Mouse (Mus musculus) hindbrain, embryonic 10.5 days (tissue): ENCODE data around the gene Kdm4c. TPM values are rescaled to one million over a fixed set of nuclear protein-coding genes. Genes with fewer than 3 reads are reported as not detected.
"Not testable (repeated sequence)": the region's sequence is repeated elsewhere in the genome, so short reads cannot be mapped to it uniquely, and the experiment has no call there.

ENCODE experiments used
- DNase-seq: peaks from one replicate; pipeline ENCODE4 v3.0.0-alpha.2; 2017; ENCODE audit warnings: low spot score
- H3K27ac ChIP-seq: fragments of 300-500 bp; sonication (generic); 2 replicates; pipeline ENCODE4 v1.5.1; 2016; ENCODE audit warnings: mild to moderate bottlenecking, moderate library complexity
- H3K27me3 ChIP-seq: fragments of 300-500 bp; sonication (generic); 2 replicates; pipeline ENCODE4 v1.6.1; 2016; ENCODE audit warnings: mild to moderate bottlenecking; ENCODE audit not compliant: poor library complexity, insufficient read depth, severe bottlenecking
- H3K36me3 ChIP-seq: fragments of 300-500 bp; sonication (generic); 2 replicates; pipeline ENCODE4 v1.6.1; 2016; ENCODE audit warnings: mild to moderate bottlenecking, moderate library complexity
- H3K4me1 ChIP-seq: fragments of 300-500 bp; sonication (generic); replicated peaks from 2 replicates; pipeline ENCODE4 v1.6.1; 2016; ENCODE audit warnings: mild to moderate bottlenecking
- H3K4me3 ChIP-seq: fragments of 300-500 bp; sonication (generic); 2 replicates; pipeline ENCODE4 v1.5.1; 2016; ENCODE audit warnings: mild to moderate bottlenecking, moderate library complexity
- H3K9me3 ChIP-seq: fragments of 300-500 bp; sonication (generic); 2 replicates; pipeline ENCODE4 v1.6.1; 2016; ENCODE audit warnings: mild to moderate bottlenecking, moderate library complexity
- whole genome bisulfite sequencing: fragments of 180-500 bp; shearing (Covaris S2); methylation state at CpG from one replicate; pipeline ENCODE4 v1.1.7; 2016; 5-methylcytosine and 5-hydroxymethylcytosine counted together
- polyA plus RNA-seq: library from polyadenylated mRNA; unstranded; fragments of >200 nt; fragmentation: Nextera tagmentation; extraction: Ambion mirVana; gene quantifications from 2 replicates; pipeline ENCODE4 v1.2.1, GENCODE M21; 2016

Gene Kdm4c
- polyA plus RNA-seq, 1 experiment from 2014 or later = 10.2 TPM

GRCm38 (mm10) chr4:74357479-74357878, 115.2 kb downstream of the Kdm4c start:
- Histone ChIP-seq H3K27me3 (no peaks in the 10 kb centered on the region), H3K4me1 (no peaks in the 10 kb centered on the region), H3K4me3 (no peak overlapping the region), H3K9me3 (no peaks in the 10 kb centered on the region), H3K36me3 (peaks cover 34% of the 10 kb centered on the region), H3K27ac (no peak overlapping the region)
- 93% methylated on average over 4 of the region's 4 CpGs for WGBS
- DNase-seq = no peak

DNA sequence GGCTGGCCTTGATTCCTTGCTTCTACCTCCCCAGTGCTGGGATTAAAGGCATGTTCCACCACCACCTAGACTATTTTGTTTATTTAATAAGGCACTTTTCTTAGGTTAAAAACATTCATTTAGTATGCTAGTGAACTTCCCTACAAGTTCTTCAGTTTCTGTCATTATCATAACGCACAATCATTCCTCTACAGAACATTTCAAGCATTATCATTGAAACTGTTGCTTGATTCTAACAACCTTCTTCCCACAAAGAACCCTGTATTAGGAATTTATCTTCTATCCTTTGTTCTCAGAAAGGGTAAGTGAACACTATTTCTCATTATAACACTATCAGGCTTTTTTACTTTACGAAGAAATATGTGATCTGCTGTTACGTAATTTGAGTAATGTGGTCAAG, 118.0 kb downstream of the Kdm4c start:
- Histone ChIP-seq H3K27ac (no peak overlapping the region), H3K36me3 (peaks cover 28% of the 10 kb centered on the region), H3K9me3 (no peaks in the 10 kb centered on the region), H3K27me3 (no peaks in the 10 kb centered on the region), H3K4me3 (no peak overlapping the region), H3K4me1 (no peaks in the 10 kb centered on the region)
- DNase-seq = no peak
- WGBS = 98% methylated on average over 3 of the region's 3 CpGs

DNA sequence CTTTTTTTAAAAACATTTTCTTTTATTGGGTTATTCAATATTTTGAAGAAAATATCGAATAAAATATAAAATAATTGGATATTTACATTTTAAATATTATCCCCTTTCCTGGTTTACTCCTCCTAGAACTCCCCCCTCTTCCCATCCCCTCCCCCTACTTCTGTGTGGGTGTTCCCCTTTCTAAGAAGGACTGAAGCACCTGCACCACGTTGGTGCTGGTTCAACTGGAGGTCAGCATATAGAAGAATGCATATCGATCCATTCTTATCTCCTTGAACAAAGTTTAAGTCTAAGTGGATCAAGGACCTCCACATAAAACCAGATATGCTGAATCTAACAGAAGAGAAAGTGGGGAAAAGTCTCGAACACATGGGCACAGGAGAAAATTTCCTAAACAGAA, 144.3 kb downstream of the Kdm4c start:
- H3K4me3 ChIP-seq = no peak overlapping the region
- DNase-seq = no peak
- 80% methylated on average over 4 of the region's 4 CpGs for WGBS

GRCm38 (mm10) chr4:74393162-74393561, 150.9 kb downstream of the Kdm4c start:
- Histone ChIP-seq H3K4me3 (no peak overlapping the region), H3K4me1 (no peaks in the 10 kb centered on the region), H3K27me3 (no peaks in the 10 kb centered on the region), H3K27ac (no peak overlapping the region), H3K36me3 (peaks cover 34% of the 10 kb centered on the region), H3K9me3 (no peaks in the 10 kb centered on the region)
- 95% methylated on average over 2 of the region's 2 CpGs for WGBS
- DNase-seq = no peak

More for the DNA sequence above, 144.3 kb downstream of the Kdm4c start:
- Histone ChIP-seq H3K4me1 (no peaks in the 10 kb centered on the region), H3K9me3 (no peaks in the 10 kb centered on the region), H3K27ac (no peak overlapping the region), H3K36me3 (peaks cover 6% of the 10 kb centered on the region; the same call in 1 of the 2 replicates), H3K27me3 (no peaks in the 10 kb centered on the region)

DNA sequence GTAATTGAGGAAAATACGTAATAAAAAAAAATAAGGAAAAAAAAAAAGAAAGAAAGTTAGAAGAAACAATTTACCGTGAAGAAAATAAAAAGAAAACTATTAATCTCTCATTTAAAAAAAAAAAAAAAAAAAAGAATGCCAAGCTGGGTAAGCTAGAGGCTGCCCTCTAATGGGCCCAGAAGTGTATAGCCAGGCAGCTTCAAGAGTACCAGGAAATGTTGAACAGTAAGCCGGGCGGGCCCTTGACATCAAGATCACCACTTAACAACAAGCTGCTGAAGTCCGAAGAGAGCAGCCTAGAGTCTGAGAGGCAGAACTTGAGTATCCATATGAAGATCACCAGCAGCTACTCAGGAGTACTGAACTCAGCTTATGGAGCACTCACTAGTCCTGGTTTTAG, 154.3 kb downstream of the Kdm4c start:
- 91% methylated on average over 5 of the region's 5 CpGs for WGBS
- H3K36me3 ChIP-seq = peaks cover 33% of the 10 kb centered on the region
- no peak for DNase-seq

GRCm38 (mm10) chr4:74401617-74402313, 159.5 kb downstream of the Kdm4c start:
- H3K27me3 ChIP-seq, H3K4me1 ChIP-seq, H3K4me3 ChIP-seq, H3K27ac ChIP-seq, H3K9me3 ChIP-seq, DNase-seq: not testable (repeated sequence)
- 68% methylated on average over 7 of the region's 7 CpGs for WGBS
- peaks cover 28% of the 10 kb centered on the region for H3K36me3 ChIP-seq

More for the DNA sequence above, 154.3 kb downstream of the Kdm4c start:
- no peak overlapping the region for H3K27ac ChIP-seq
- no peak overlapping the region for H3K4me3 ChIP-seq
- peaks cover 2% of the 10 kb centered on the region; the same call in 1 of the 2 replicates for H3K4me1 ChIP-seq
- H3K27me3 ChIP-seq = no peaks in the 10 kb centered on the region
- H3K9me3 ChIP-seq = no peaks in the 10 kb centered on the region

DNA sequence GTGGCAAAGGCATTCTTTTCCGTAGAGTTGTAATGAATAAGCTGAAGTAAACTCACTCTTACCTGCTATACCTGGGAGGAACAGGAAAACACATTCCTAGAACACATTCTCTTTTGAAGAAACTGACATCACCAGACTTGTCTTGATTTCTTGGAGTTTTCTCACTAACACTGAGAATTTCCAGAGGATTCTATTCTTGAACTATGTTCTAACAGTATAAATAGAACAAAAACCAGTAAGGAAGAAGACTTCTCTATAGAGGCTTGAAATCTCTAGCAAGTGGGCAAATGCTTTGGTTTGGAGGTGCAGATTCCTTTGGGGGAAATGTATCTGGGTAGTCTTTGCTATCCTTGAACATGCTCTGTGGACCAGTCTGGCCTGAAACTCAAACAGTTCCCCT, 166.4 kb downstream of the Kdm4c start:
- H3K27me3 ChIP-seq = no peaks in the 10 kb centered on the region
- DNase-seq = no peak
- H3K9me3 ChIP-seq = no peaks in the 10 kb centered on the region
- no peak overlapping the region for H3K4me3 ChIP-seq
- 82% methylated on average over 1 of the region's 1 CpGs for WGBS
- no peaks in the 10 kb centered on the region for H3K4me1 ChIP-seq
- H3K36me3 ChIP-seq = peaks cover 17% of the 10 kb centered on the region
- H3K27ac ChIP-seq = no peak overlapping the region

DNA sequence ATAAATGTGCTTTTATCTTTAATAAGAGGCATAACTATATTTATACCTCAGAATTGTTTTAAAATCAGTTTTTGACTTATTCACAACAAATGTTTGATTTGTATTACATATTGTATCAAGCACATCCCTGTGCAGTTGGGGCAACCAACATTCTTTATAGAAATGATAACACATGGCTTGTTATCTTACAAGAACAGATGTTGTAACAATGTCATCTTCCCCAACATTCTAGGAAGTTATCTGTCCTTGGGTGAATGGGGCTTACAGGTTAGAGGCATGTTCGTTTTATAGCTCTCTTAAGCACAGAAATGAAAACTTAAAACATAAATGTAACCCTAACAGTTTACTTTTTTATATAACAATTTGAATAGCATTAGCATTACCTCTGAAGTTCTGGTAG, 177.5 kb downstream of the Kdm4c start:
- H3K27ac ChIP-seq = no peak overlapping the region
- no peaks in the 10 kb centered on the region for H3K9me3 ChIP-seq
- H3K4me1 ChIP-seq = no peaks in the 10 kb centered on the region
- DNase-seq = no peak
- no peak overlapping the region for H3K4me3 ChIP-seq
- no peaks in the 10 kb centered on the region for H3K36me3 ChIP-seq
- 85% methylated on average over 1 of the region's 1 CpGs for WGBS
- no peaks in the 10 kb centered on the region for H3K27me3 ChIP-seq

Other genes with a start within 250 kb of the Kdm4c start
- gene Frmd3, start 229.1 kb upstream of the Kdm4c start, polyA plus RNA-seq = 2.2 and 2.6 TPM in 2 replicates